Mouse (Mus musculus) heart, postnatal 36 days (tissue): ENCODE results near the gene Med14. TPM values are rescaled to one million over a fixed set of nuclear protein-coding genes. Genes with fewer than 3 reads are reported as not detected.

Experiments used
- DNase-seq, 2 experiments: peaks; one replicate each; pipeline ENCODE4 v3.0.0; 2021 to 2022
- intact Hi-C: fragments of 180-260 bp; cut with DNase I; formaldehyde crosslinking; loops from one replicate; pipeline ENCODE4 v1.15.1; 2025
- total RNA-seq, 2 experiments: library from RNA; stranded (reverse); gene quantifications; 2 replicates each; pipeline ENCODE4 v1.2.3; 2021

Med14 gene
- total RNA-seq, result 10 to 100 TPM; 22.6 to 29.3 TPM

DNA sequence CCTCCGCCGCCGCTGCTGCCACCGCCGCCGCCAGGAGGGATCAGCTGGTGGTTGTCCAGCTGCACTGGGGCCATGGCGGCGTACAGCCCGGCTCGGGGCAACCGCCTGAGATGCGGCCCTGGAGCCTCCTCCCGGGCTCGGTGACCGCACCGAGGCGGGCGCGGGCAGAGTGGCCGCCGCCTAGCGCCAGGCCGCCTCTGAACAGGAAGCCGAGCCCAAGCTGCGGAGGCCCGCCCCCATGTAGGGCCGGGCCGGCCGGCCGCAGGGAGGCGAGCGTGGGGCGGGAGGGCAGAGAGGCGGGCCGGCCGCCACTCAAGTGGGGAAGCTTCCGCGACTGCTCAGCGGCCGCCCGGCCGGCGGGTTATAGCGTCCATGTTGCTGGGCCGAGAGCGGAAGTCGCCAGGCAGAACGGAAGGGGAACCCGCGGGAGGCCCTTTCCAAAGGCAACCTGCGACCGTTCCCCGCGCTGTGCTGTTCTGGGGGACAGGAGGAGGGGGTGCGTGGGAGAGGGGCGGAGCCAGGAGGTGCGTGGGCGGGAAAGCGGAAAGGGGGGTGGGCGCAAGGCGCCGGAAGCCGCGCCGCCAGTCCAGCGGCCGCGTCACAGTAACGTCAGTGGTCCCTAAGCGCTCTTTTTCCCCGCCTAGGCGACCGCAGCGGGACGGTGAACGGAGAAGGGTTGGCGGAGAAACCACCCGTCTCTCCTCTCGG lies at the start of gene Med14:
Gene Med14, minus strand, starts transcription at position 448 of the 708 bp plus-strand sequence.
- peak; percentile 79 to 91 for DNase-seq
- intact Hi-C loops, result loop anchor here (2.0 to 10.0 kb wide), 3 partner anchors 81 to 523 kb away; partner anchors contain the start of genes 1810030O07Rik and Ddx3x

DNA sequence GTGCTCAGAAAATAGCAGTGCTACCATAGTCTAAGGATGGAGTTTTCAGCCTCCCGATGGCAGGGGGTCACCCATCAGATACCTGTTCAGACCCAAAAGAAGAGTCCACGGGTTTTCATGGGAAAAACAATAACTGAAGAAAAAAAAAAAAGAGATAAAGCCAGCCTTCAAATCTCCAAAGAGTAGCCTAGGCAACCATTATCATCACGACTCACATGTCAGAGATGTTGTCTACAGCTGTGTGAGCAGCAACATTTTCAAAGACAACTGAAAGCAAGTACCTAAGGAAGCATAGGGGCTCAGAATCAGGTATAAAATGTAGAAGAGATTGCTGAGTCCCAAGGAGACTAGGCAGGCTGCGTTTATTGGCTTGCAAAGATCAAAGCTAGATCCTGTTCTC lies 38.7 kb upstream of the Med14 start:
- DNase-seq, result no peak
- intact Hi-C loops, result no loop called here

DNA sequence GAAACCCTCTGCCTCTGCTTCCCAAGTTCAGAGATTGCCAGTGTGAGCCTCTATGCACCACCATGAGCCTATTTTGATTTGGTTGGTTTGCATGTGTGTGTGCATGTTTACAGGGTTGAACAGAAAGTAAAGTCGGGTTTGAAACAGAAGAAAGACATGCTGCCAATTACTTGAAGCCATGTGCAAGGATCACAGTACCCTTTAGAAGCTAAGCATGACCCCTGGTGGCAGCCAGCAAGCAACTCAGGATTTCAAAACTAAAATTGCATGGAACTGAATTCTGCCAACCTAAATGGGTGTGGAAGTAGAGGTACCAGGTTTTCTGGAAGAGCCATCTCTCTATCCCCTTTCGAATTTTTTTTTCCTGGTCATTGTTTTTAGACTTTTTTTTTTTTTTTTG lies 33.0 kb upstream of the Med14 start:
- DNase-seq, result peak; percentile 14 to 32
- intact Hi-C loops, result loop anchor here (1.0 to 10.0 kb wide), 3 partner anchors 63 to 250 kb away; no protein-coding TSS in a partner anchor

DNA sequence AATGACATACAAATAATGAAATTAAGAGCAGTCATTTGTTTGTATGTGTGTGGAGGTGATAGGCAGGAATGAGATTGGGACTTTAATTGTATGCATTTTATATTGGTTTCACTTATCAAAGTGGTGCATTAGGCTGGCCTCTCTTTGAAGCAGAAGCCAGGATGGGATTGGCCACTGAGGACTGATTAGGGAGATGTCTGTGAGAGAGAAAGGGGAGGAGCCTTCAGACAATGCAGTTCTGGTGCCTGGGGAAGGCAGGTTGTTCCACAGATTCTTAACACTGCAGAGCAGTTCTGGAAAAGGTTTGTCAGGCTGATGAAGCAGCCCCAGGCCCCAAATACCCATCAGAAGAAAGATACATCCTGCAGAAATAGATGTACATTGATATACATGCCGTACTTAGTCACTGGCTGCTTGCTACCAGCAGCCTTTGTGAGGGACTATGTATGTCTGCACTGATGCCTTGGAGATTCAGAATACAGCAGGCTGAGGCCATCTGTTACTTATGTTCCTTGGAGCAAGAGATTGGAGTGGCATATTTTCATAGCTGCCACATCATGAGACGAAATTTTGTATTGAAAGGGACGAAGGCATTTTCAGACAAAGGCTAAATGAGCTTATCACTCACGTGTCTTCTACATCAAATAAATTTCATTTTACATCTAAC lies 29.9 kb upstream of the Med14 start:
- DNase-seq, result no peak
- intact Hi-C loops, result loop anchor here (5.0 to 10.0 kb wide), 2 partner anchors 60 to 247 kb away; no protein-coding TSS in a partner anchor

DNA sequence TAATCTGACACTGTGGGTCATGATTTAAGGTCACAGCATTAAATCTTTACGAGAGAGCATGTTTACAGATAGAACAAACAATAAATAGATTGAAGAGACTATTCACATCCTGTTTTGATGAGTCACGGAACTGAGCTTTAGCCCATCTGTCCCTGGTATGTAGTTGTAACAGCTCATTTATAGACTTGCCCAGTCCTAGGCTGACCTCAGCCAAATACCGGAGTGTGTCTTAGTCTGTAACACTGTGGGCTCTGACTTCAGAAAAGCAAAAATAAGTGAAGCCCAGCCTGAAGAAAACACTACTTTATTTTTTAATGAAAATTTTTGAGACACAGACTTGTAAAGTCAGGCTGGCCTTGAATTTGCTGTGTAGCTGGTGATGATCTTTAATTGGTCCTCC lies 11.4 kb upstream of the Med14 start:
- no peak for DNase-seq
- intact Hi-C loops, result no loop called here

DNA sequence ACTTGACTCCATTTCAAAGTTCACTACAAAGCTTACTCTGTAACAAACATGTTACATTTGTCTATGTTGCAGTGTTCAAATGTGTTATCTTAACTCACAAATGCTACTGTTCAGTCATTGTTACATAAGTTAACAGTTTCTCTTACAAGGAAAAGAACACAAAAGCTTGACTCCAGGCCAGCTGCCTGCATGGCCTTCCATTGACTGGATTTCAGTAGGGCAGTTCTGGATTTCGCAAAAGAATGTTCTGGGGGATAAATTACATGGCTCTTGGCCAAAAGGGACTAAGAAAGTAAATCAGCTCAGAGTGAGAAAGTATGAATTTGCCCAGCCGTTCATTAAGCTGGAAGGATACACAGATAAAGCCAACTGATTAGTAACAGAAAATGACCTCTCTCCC lies 9.7 kb upstream of the Med14 start:
- no peak for DNase-seq

DNA sequence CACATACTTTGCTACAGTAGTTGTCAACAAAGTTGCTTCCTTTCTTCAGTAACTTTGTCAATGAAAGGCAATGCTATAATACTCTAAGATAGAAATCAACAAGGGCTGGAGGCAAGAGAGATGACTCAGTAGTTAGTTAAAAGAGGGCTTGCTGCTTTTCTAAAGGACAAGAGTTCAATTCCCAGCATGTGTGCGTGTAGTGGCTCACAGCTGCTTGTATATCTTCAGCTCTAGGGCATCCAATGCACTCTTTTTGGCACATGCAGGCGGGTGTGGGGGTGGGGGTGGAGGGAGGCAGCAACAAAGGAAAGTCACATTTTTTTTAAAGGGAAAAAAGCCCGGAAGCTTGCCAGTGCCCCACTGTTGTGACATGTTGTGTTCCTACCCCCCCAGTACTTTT lies 6.7 kb upstream of the Med14 start:
- no peak for DNase-seq
- intact Hi-C loops, result loop anchor here (10.0 kb wide), 1 partner anchor 516 kb away; the partner anchor contains the start of gene Ddx3x

More for the DNA sequence above, 9.7 kb upstream of the Med14 start:
- intact Hi-C loops, result no loop called here

DNA sequence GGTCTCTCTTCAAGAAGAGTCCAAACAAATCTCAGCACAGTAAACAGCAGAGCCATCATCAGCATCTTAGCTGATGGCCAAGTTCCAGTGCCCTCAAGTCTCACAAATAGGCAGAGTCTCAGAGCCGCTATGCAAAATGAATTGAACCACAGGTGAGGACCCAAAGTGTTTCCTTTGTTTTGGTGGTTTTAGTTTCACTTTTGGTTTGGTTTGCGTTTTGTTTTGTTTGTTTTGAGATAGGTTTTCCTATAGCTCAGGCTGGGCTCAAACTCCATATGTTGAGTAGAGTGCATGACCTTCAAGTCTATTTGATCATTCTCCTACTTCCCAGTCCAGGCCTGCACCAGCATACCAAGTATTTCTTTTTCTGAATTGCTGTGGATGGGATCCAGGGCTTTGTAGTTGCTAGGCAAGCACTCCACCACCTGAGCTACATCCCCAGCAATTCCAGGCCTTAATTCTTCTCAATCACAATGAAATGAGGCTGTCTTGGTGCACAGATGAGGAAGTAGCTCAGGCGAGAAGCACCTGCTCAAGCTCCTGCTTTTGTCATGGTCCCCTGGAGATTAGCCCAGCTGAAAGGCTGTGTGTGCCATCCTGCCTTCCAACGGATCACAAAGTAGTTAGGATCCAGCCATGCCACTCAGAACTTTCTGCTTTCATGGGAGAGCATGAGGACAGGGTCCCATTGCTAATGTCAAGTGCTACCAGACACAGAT lies 5.1 kb upstream of the Med14 start:
- intact Hi-C loops, result loop anchor here (10.0 kb wide), 1 partner anchor 518 kb away; the partner anchor contains the start of gene Ddx3x
- DNase-seq, result no peak

DNA sequence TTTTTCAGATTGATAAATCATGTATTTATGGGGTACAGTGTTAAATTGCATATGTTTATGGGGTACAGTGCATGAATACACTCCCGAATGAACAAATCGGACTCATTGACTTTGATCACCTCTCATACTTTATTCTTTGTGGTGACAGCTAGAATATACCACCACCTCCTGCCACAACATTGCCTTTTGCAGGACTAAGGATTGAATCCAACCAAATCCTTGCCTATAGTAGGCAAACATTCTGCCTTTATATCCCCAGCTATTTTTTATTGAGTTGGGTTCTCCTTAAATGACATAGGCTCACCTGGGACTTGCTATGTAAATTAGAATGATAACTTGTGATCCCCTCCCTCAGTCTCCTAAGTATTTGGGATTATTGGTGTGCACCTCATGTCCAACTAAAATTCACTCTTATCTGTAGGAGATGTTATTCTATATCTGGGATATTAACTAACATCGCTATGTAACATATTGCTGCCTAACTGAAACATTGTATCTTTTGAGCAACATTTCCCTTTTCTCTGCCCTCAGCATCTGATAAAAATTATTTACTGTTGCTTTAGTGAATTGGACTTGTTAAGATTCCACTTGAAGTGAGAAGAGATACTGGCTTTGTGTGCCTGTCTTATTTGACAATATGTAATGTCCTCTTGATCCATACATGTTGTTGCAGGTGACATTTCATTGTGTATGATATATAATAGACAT lies 1.4 kb upstream of the Med14 start:
- DNase-seq, result no peak
- intact Hi-C loops, result loop anchor here (5.0 to 10.0 kb wide), 2 partner anchors 79 to 522 kb away; partner anchors contain the start of gene Ddx3x

DNA sequence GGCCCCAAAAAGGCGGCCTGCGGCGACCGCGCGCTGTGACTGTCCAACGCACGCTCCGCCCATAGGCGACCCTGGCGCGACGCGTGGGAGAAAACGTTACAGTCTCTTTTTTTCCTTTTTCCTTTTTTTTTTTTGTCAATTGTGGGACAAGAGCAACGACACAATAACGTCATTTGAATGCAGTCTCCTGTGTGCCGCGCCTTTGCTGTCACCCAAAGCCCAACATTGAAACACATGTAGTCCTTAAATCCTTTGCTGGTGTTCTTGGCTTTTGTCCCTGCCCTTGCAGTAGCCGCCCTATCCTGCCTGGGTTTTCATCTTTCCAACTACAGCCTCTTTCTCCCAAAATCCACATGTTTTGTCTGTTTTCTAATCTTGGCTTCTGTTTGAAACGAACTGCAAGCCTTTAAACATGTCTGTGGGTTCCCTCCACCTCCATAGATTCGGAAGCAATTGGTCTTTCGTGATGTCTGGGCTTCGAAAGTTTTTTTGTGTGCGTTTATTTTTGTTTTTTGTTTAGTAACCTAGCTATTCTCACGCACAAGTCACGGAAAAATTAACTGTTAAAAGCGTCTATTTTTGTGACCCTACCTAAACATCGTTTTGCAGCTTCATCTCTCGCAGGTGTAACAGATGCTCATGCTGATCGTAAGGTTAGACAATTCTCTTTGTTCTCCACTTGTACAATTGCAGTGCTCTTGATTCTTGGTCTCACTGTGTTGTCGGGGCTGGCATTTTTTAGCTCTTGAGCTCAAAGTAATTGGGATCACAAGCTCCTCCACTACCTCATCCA lies 657 bp upstream of the Med14 start:
- intact Hi-C loops, result loop anchor here (5.0 to 10.0 kb wide), 2 partner anchors 80 to 522 kb away; partner anchors contain the start of gene Ddx3x
- DNase-seq, result no peak

DNA sequence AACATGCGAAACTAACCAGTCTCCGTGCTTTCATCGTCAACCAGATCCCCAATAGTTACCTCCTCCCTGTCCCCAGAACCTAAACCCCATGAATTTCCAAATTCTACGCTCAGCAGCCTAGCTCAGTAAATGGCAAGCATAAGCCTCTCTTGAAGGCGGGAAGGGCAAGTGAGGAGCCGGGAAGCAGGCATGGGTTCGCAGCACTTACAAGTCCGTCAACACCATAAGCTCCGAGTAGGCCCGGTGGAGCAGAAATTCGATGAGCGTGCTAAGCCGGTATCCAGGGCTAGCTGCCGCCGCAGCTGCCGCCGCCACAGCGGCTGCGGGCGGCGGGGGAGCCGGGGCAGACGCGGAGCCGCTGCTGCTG lies 631 bp downstream of the Med14 start:
- intact Hi-C loops, result loop anchor here (2.0 to 10.0 kb wide), 3 partner anchors 81 to 524 kb away; partner anchors contain the start of genes 1810030O07Rik and Ddx3x
- no peak for DNase-seq

DNA sequence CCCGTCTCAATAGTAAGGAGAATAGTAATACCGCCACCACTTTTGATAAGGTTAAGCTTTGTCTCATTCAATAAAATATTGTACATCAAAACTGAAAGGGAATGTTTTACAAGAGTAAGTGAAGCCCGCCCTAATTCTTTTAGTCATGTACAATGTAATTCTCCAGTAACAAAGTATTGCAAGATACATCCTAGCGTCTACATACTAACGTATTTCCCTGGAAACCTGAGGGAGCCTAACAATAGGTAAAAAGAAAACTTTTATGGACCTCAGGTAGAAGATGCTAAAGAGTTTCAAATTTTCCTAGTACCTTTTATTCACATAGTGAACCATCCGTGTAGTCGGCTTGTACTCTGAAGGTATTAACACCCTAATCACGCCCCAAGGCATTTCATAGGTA lies 1.4 kb downstream of the Med14 start:
- DNase-seq, result no peak
- intact Hi-C loops, result loop anchor here (2.0 to 10.0 kb wide), 3 partner anchors 82 to 524 kb away; partner anchors contain the start of genes 1810030O07Rik and Ddx3x

DNA sequence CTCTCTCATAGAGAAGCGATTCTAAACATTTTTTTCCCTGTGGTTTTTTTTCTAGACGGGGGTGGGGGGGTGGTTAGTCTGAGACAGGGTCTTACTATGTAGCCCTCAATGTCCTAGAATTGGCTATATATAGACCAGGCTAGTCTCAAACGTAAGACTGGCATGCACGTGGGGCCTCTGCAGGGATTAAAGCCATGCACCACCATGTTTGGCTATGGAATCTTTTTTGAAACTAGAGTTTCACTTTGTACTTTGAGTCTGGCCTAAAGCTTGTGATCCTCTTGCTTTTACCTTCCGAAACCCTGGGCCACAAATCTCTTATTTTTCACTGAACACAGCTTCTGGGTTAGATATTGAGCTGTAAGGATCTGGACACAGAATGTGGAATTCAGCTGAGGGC lies 2.2 kb downstream of the Med14 start:
- intact Hi-C loops, result loop anchor here (2.0 to 10.0 kb wide), 3 partner anchors 83 to 525 kb away; partner anchors contain the start of genes 1810030O07Rik and Ddx3x
- DNase-seq, result no peak

DNA sequence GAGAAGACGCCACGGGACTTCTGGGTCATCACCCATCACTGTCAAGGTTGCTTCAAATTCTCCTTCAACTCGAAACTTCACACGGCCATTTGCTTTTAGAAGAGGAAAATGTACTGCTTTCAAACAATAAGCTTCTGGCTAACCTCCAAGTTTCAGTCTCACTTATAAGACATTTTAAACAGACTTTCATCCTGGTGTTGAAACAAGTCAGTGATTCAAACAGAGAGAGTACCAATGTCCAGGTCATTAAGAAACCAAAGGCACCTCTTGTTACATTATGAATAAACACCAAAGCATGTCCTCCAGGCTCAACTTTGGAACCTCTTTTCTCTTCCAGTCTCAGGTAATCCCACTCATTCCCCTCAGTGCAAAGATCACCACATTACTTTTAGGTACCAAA lies 14.0 kb downstream of the Med14 start:
- no peak for DNase-seq
- intact Hi-C loops, result no loop called here

DNA sequence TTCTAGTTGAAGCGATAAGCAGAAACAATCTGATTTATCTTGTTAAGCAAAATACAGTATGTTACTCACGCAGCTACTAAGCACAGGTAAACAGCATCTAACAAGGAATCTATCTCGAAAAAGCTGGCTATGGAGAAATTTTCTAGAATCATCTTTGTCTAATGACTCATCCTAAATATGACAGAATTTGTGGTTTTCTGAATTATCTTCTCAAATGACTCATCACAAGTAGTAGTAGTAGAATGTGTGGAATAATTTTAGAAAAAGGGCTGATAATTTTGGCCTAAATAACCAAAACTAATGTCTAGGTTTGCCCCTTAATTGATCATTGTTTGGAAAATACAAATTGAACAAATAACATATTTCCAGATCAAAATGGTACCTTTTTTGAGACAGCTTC lies 15.1 kb downstream of the Med14 start:
- intact Hi-C loops, result no loop called here
- DNase-seq, result no peak

DNA sequence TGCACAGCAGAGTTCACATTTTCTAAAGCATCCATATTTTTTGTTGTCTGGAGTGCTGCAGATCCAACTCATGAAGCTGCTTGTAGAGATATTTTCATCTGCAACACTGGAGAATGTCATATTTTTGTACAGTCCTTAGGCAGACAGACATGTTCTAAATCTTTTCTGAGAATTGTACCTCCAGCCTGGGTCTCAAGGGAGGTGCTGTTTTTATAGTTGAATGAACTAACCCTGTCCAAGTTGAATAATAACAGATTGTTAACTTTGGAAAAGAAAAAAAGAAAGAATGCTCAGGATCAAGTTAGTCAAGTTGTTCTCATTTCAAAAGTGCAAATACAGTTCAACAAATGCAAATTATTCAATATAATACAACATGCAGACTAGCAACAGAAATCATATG lies 21.5 kb downstream of the Med14 start:
- no peak for DNase-seq
- intact Hi-C loops, result no loop called here

DNA sequence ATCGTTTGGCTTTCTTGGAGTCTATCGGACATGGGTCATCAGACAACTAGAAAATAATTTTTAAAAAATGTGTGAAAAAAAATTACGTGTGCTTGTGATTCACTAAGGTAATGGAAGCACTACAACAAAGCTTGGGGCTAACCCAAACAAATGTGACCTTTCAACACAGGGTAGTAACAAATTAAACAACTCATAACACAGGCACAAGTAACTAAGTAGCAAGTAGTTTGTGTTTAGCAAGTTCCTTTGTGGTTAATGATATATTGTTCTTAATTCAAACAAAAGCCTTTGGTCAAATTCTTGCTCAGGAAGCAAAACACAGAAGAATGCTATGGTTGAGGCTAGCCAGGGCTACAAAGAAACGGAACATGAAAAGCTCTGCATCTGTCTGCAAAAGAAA lies 45.8 kb downstream of the Med14 start:
- intact Hi-C loops, result no loop called here
- no peak for DNase-seq

DNA sequence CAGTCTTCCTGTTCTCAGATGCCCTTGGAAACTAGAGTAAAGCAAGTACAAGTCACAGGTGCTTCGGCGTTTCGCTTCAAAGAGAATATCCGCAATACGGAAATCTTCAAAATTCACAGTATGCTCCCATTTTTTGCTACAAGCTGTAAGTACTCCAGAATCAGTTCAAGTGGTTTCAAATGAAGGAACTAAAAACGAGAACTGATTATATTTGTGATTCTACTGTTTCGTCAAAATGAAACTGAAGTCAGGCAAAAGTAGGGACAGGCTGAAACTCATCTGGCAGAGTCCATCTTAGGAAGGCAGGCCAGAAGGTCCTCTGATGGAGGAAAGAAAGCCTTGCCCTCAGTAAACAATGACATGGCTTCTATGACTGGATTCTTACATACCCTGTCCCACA lies 48.1 kb downstream of the Med14 start:
- intact Hi-C loops, result no loop called here
- no peak for DNase-seq

DNA sequence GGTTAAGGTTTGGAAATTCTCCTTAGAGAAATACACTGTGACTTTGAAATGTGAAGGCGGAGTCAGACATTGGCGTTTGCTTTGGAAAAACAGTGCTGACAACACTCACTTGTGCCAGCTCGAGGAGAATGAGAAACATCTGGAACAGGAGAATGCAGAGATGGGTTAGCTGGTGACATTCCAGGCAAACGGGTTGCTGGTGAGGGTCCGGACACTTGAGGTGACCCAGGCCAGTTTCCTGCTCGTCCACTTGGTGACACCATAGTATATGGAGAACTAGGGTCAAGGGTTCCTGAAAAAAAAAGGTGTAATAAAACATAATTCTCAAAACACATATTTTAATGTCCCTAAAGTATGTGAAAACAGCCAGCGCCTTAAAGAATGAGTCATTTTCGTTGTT lies 75.0 kb downstream of the Med14 start:
- intact Hi-C loops, result no loop called here
- DNase-seq, result peak in 1 of 2 experiments; percentile 10
